Mouse (Mus musculus): Measurements from ENCODE around the gene Chd4. TPM values are rescaled to one million over a fixed set of nuclear protein-coding genes. Genes with fewer than 3 reads are reported as not detected.

The Chd4 gene
- polyA plus RNA-seq, 1 experiment from 2014 or later, result 107 TPM

DNA sequence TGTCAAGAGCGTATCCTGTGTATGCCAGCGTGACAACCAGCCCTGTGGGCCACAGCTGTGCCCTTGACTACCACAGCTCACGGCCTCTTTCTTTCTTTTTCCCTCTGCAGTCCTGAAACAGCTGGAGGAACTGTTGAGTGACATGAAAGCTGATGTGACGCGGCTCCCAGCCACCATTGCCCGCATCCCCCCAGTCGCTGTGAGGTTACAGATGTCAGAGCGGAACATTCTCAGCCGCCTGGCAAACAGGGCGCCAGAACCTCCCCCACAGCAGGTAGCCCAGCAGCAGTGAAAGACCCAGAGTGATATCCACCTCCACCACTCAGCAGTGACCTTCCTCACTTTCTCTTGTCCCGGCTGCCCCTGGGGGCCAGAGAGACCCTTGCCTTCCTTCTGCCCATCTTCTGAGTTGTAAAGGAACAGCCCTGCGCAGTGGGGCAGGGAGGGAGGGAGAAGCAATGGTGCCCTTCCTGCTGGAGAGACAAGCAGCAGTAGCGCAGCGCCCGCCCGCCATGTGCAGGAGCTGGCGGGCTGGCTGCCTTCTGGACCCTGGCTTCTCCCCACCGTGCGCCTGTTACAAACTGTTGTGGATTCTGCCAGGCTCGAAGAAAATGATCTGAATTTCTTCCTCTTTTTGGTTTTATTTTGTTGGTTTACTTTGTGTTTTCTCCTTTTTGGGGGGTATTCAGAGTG, 34.1 kb downstream of the Chd4 start:
- no peak for ATAC-seq (ENCODE audit: low read depth)
- H3K9ac ChIP-seq, result no peak overlapping the region
- H3K9me3 ChIP-seq, result no peaks in the 10 kb centered on the region

GRCm38 (mm10) chr6:125131302-125132156, 35.7 kb downstream of the Chd4 start, which contains the start of gene Nop2:
TSS of gene Nop2 (plus strand) at chr6:125131909.
- no peaks in the 10 kb centered on the region for H3K27me3 ChIP-seq
- H3K9me3 ChIP-seq, result no peaks in the 10 kb centered on the region
- peak; percentile 94 for ATAC-seq (ENCODE audit: low read depth)
- H3K27ac ChIP-seq (replicated peaks), result peak within 1 kb of the TSS; percentile 84
- H3K9ac ChIP-seq, result peak within 1 kb of the TSS; percentile 85
- WGBS, result under 1% methylated on average over 66 of the region's 66 CpGs
- H3K4me1 ChIP-seq (replicated peaks), result peaks cover 19% of the 10 kb centered on the region
- H3K36me3 ChIP-seq, result peaks cover 76% of the 10 kb centered on the region
- H3K4me3 ChIP-seq, result peak within 1 kb of the TSS; percentile 92
- H3K4me2 ChIP-seq, result peak within 1 kb of the TSS; percentile 92

More for the DNA sequence above, 34.1 kb downstream of the Chd4 start:
- 87% methylated on average over 20 of the region's 20 CpGs for WGBS
- peaks cover 77% of the 10 kb centered on the region for H3K36me3 ChIP-seq
- no peak overlapping the region for H3K4me3 ChIP-seq
- H3K4me2 ChIP-seq, result no peak overlapping the region
- H3K4me1 ChIP-seq (replicated peaks), result peaks cover 19% of the 10 kb centered on the region
- H3K27me3 ChIP-seq, result no peaks in the 10 kb centered on the region
- no peak overlapping the region for H3K27ac ChIP-seq (replicated peaks)

DNA sequence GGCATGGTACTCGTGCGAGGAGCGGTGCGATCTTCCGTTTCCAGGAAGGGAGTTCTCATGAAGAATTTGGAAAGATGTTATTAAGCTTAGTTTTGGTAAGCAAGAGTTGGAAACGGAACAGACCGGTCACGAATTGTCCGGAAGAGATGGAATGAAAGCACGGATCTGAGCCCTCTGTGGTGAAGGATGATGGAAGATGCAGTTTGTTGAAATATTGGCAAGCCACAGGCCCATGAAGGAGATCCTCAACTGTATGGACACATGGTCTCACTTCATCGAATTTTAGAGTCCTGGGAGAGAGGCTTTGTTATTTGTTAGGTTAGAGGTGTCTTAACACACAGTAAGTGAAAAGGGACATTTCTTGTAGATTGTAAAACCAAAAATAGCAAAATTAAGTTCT, 36.7 kb downstream of the Chd4 start:
- ATAC-seq (ENCODE audit: low read depth), result no peak
- H3K9me3 ChIP-seq, result no peaks in the 10 kb centered on the region

DNA sequence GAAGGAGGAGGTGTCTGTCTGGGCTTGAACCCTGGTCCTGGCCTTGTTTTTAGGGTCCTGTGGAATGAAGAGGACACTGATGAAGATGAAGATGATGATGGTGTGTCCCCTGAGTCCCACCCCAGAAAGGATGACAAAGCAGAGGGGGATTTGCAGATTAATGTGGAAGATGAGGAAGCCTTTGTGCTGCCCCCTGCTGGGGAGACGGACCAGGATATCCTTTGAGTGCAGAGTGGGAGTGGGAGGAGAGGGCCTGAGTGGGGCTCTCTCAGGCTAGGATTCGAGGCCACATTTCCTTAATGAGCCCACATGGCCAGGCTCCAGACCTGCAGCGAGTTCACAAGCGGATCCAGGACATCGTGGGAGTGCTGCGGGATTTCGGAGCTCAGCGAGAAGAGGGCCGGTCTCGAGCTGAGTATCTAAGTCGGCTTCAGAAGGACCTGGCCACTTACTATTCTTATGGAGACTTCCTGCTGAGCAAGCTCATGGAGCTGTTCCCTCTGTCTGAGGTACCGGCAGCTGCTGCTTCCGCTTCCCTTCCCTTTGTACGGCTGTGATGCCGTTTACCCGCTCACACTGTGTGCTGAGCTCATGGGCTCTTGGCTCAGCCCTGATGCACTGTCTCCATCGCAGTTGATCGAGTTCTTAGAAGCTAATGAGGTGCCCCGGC, 41.4 kb downstream of the Chd4 start:
- Histone ChIP-seq H3K27ac (replicated peaks) (no peak overlapping the region), H3K9me3 (no peaks in the 10 kb centered on the region), H3K4me1 (replicated peaks) (peaks cover 14% of the 10 kb centered on the region), H3K27me3 (no peaks in the 10 kb centered on the region), H3K9ac (no peak overlapping the region), H3K4me3 (no peak overlapping the region), H3K36me3 (peaks cover 90% of the 10 kb centered on the region), H3K4me2 (no peak overlapping the region)
- ATAC-seq (ENCODE audit: low read depth), result no peak
- WGBS, result 83% methylated on average over 19 of the region's 19 CpGs

More for the DNA sequence above, 36.7 kb downstream of the Chd4 start:
- no peaks in the 10 kb centered on the region for H3K27me3 ChIP-seq
- peak overlapping the region; percentile 92 for H3K4me2 ChIP-seq
- peaks cover 19% of the 10 kb centered on the region for H3K4me1 ChIP-seq (replicated peaks)
- 6% methylated on average over 11 of the region's 11 CpGs for WGBS
- peaks cover 76% of the 10 kb centered on the region for H3K36me3 ChIP-seq
- H3K9ac ChIP-seq, result peak overlapping the region; percentile 85
- H3K4me3 ChIP-seq, result peak overlapping the region; percentile 92
- no peak overlapping the region for H3K27ac ChIP-seq (replicated peaks)

- Histone ChIP-seq H3K4me3 (no peak overlapping the region), H3K36me3 (peaks cover 92% of the 10 kb centered on the region), H3K4me1 (replicated peaks) (peaks cover 7% of the 10 kb centered on the region), H3K27ac (replicated peaks) (no peak overlapping the region), H3K9me3 (no peaks in the 10 kb centered on the region), H3K9ac (no peak overlapping the region), H3K27me3 (no peaks in the 10 kb centered on the region), H3K4me2 (no peak overlapping the region)
- ATAC-seq (ENCODE audit: low read depth), result no peak
- WGBS, result 92% methylated on average over 7 of the region's 7 CpGs
Measured at GRCm38 (mm10) chr6:125139747-125140146, 44.0 kb downstream of the Chd4 start.

DNA sequence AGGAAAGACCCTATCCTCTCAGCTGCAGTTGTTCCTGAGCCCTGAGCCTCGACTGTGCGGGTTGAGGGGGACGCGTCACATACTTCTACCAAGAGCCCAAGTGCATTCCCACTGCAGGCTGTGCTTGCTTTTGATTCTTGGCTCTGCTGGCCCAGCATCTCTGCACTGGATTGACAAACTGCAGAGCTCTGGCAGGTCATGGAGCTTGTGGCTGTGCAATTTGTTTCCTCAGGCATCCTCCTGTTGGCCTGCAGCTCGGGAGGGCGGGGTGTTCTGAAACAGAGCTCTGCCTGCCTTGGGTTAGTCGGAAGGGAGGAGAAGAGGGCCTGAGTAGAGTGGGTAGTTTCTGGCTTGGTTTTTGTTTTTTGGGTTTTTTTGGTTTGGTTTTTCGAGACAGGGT, 46.7 kb downstream of the Chd4 start:
- ATAC-seq (ENCODE audit: low read depth), result no peak
- Histone ChIP-seq H3K4me2 (no peak overlapping the region), H3K4me3 (no peak overlapping the region), H3K36me3 (peaks cover 67% of the 10 kb centered on the region), H3K9ac (no peak overlapping the region), H3K4me1 (replicated peaks) (peaks cover 27% of the 10 kb centered on the region), H3K27ac (replicated peaks) (no peak overlapping the region), H3K27me3 (no peaks in the 10 kb centered on the region), H3K9me3 (no peaks in the 10 kb centered on the region)
- WGBS, result 94% methylated on average over 8 of the region's 8 CpGs

- Histone ChIP-seq H3K36me3 (peaks cover 60% of the 10 kb centered on the region), H3K27ac (replicated peaks) (no peak overlapping the region), H3K27me3 (no peaks in the 10 kb centered on the region), H3K4me3 (no peak overlapping the region), H3K9ac (no peak overlapping the region), H3K4me2 (no peak overlapping the region), H3K9me3 (no peaks in the 10 kb centered on the region), H3K4me1 (replicated peaks) (peaks cover 34% of the 10 kb centered on the region)
- 84% methylated on average over 3 of the region's 3 CpGs for WGBS
- no peak for ATAC-seq (ENCODE audit: low read depth)
Measured at GRCm38 (mm10) chr6:125143128-125143527, 47.3 kb downstream of the Chd4 start.

- Histone ChIP-seq H3K27me3 (no peaks in the 10 kb centered on the region), H3K9ac (no peak overlapping the region), H3K4me1 (replicated peaks) (peaks cover 42% of the 10 kb centered on the region), H3K4me3 (no peak overlapping the region), H3K9me3 (no peaks in the 10 kb centered on the region), H3K36me3 (peaks cover 52% of the 10 kb centered on the region), H3K27ac (replicated peaks) (0 out of 2 replicates have a peak overlapping the region, but pooled peaks have one; percentile 94), H3K4me2 (no peak overlapping the region)
- no peak for ATAC-seq (ENCODE audit: low read depth)
- WGBS, result 85% methylated on average over 9 of the region's 9 CpGs
Measured at GRCm38 (mm10) chr6:125143904-125144303, 48.1 kb downstream of the Chd4 start.

DNA sequence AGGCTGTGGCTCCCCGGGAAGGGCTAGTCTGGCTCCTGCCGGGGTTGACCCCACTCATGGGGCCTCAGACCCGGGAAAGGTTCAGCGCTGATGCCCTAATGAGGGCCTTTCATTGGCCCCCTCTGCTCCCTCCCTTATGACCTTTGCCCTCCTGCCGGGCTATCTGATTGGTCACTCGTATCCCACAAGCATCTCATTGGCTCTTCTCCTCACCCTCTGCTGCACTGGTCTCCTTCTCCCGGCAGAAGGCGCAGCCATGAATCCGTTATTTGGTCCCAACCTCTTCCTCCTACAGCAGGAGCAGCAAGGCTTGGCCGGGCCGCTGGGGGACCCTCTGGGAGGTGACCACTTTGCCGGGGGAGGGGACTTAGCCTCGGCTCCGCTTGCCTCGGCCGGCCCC, 49.2 kb downstream of the Chd4 start, which contains the start of gene Iffo1:
Gene Iffo1 (plus strand): TSS at position 241 of the 400 bp plus-strand sequence.
- H3K9ac ChIP-seq, result peak within 1 kb of the TSS; percentile 93
- H3K9me3 ChIP-seq, result no peaks in the 10 kb centered on the region
- H3K4me1 ChIP-seq (replicated peaks), result peaks cover 51% of the 10 kb centered on the region
- H3K4me2 ChIP-seq, result peak within 1 kb of the TSS; percentile 91
- peak within 1 kb of the TSS; percentile 83 for H3K4me3 ChIP-seq
- under 1% methylated on average over 16 of the region's 16 CpGs for WGBS
- no peaks in the 10 kb centered on the region for H3K27me3 ChIP-seq
- peak; percentile 95 for ATAC-seq (ENCODE audit: low read depth)
- peak within 1 kb of the TSS; percentile 94 for H3K27ac ChIP-seq (replicated peaks)
- H3K36me3 ChIP-seq, result peaks cover 47% of the 10 kb centered on the region

- Histone ChIP-seq H3K4me2 (peak overlapping the region; percentile 91), H3K27me3 (no peaks in the 10 kb centered on the region), H3K36me3 (peaks cover 42% of the 10 kb centered on the region), H3K27ac (replicated peaks) (peak overlapping the region; percentile 94), H3K9ac (peak overlapping the region; percentile 93), H3K4me3 (peak overlapping the region; percentile 83), H3K9me3 (no peaks in the 10 kb centered on the region), H3K4me1 (replicated peaks) (peaks cover 51% of the 10 kb centered on the region)
- peak; percentile 69 for ATAC-seq (ENCODE audit: low read depth)
- 0% methylated on average over 35 of the region's 35 CpGs for WGBS
Measured at GRCm38 (mm10) chr6:125145479-125145951, 49.7 kb downstream of the Chd4 start.

GRCm38 (mm10) chr6:125146148-125146547, 50.4 kb downstream of the Chd4 start:
- no peak for ATAC-seq (ENCODE audit: low read depth)
- WGBS, result 51% methylated on average over 7 of the region's 7 CpGs
- Histone ChIP-seq H3K36me3 (peaks cover 39% of the 10 kb centered on the region), H3K27me3 (no peaks in the 10 kb centered on the region), H3K4me2 (peak overlapping the region; percentile 91), H3K9me3 (no peaks in the 10 kb centered on the region), H3K4me3 (peak overlapping the region; percentile 83), H3K27ac (replicated peaks) (peak overlapping the region; percentile 94), H3K9ac (peak overlapping the region; percentile 93), H3K4me1 (replicated peaks) (peaks cover 51% of the 10 kb centered on the region)

Measured in neural tube, embryonic 13.5 days (tissue).